Mouse (Mus musculus): Measurements from ENCODE around the gene Syne2.

The Syne2 gene

GRCm38 (mm10) chr12:76070386-76070785, 252.5 kb downstream of the Syne2 start:
- Histone ChIP-seq H3K9me3 (ENCODE audit: low read length) (no peaks in the 10 kb centered on the region), H3K4me3 (replicated peaks; ENCODE audit: low read length) (no peak overlapping the region), H3K27me3 (ENCODE audit: insufficient read depth, low read length) (peaks cover 9% of the 10 kb centered on the region), H3K4me1 (replicated peaks; ENCODE audit: low read depth, low read length) (peaks cover 46% of the 10 kb centered on the region), H3K36me3 (ENCODE audit: insufficient read depth, low read length) (no peaks in the 10 kb centered on the region)
- TF ChIP-seq NANOG (IDR thresholded peaks at IDR 0.05; ENCODE audit: borderline replicate concordance, low read length) (no peak), POU5F1 (IDR thresholded peaks at IDR 0.05; ENCODE audit: borderline replicate concordance, low read length) (no peak), CTCF (conservative IDR thresholded peaks at IDR 0.05; ENCODE audit: low read length) (no peak)

GRCm38 (mm10) chr12:76071935-76072849, 254.3 kb downstream of the Syne2 start:
- no peak for TF ChIP-seq CTCF (conservative IDR thresholded peaks at IDR 0.05; ENCODE audit: low read length)
- TF ChIP-seq NANOG (IDR thresholded peaks at IDR 0.05; ENCODE audit: borderline replicate concordance, low read length): no peak; the same call in 1 of the 2 replicates
- no peak for TF ChIP-seq POU5F1 (IDR thresholded peaks at IDR 0.05; ENCODE audit: borderline replicate concordance, low read length)
- Histone ChIP-seq H3K4me1 (replicated peaks; ENCODE audit: low read depth, low read length) (peaks cover 53% of the 10 kb centered on the region), H3K36me3 (ENCODE audit: insufficient read depth, low read length) (no peaks in the 10 kb centered on the region), H3K9me3 (ENCODE audit: low read length) (no peaks in the 10 kb centered on the region), H3K27me3 (ENCODE audit: insufficient read depth, low read length) (peaks cover 18% of the 10 kb centered on the region), H3K4me3 (replicated peaks; ENCODE audit: low read length) (peak overlapping the region; percentile 69)

- Histone ChIP-seq H3K36me3 (ENCODE audit: insufficient read depth, low read length) (no peaks in the 10 kb centered on the region), H3K27me3 (ENCODE audit: insufficient read depth, low read length) (peaks cover 19% of the 10 kb centered on the region), H3K4me1 (replicated peaks; ENCODE audit: low read depth, low read length) (peaks cover 57% of the 10 kb centered on the region), H3K9me3 (ENCODE audit: low read length) (no peaks in the 10 kb centered on the region), H3K4me3 (replicated peaks; ENCODE audit: low read length) (peak overlapping the region; percentile 0; the same call in 1 of the 2 replicates)
- no peak for TF ChIP-seq NANOG (IDR thresholded peaks at IDR 0.05; ENCODE audit: borderline replicate concordance, low read length)
- no peak for TF ChIP-seq CTCF (conservative IDR thresholded peaks at IDR 0.05; ENCODE audit: low read length)
- TF ChIP-seq POU5F1 (IDR thresholded peaks at IDR 0.05; ENCODE audit: borderline replicate concordance, low read length): no peak
These were observed 255.3 kb downstream of the Syne2 start for GRCm38 (mm10) chr12:76073066-76073826.

- Histone ChIP-seq H3K27me3 (ENCODE audit: insufficient read depth, low read length) (peaks cover 19% of the 10 kb centered on the region), H3K4me3 (replicated peaks; ENCODE audit: low read length) (no peak overlapping the region), H3K9me3 (ENCODE audit: low read length) (no peaks in the 10 kb centered on the region), H3K36me3 (ENCODE audit: insufficient read depth, low read length) (no peaks in the 10 kb centered on the region), H3K4me1 (replicated peaks; ENCODE audit: low read depth, low read length) (peaks cover 61% of the 10 kb centered on the region)
- TF ChIP-seq CTCF (conservative IDR thresholded peaks at IDR 0.05; ENCODE audit: low read length) (no peak), POU5F1 (IDR thresholded peaks at IDR 0.05; ENCODE audit: borderline replicate concordance, low read length) (no peak), NANOG (IDR thresholded peaks at IDR 0.05; ENCODE audit: borderline replicate concordance, low read length) (peak; percentile 27; the same call in 1 of the 2 replicates)
These were observed 256.0 kb downstream of the Syne2 start for GRCm38 (mm10) chr12:76073981-76074380.

- no peaks in the 10 kb centered on the region for H3K9me3 ChIP-seq (ENCODE audit: low read length)
- H3K4me3 ChIP-seq (replicated peaks; ENCODE audit: low read length): peak overlapping the region; percentile 65
- H3K4me1 ChIP-seq (replicated peaks; ENCODE audit: low read depth, low read length): peaks cover 50% of the 10 kb centered on the region
- TF ChIP-seq POU5F1 (IDR thresholded peaks at IDR 0.05; ENCODE audit: borderline replicate concordance, low read length) (no peak), CTCF (conservative IDR thresholded peaks at IDR 0.05; ENCODE audit: low read length) (no peak), NANOG (IDR thresholded peaks at IDR 0.05; ENCODE audit: borderline replicate concordance, low read length) (no peak)
- no peaks in the 10 kb centered on the region for H3K36me3 ChIP-seq (ENCODE audit: insufficient read depth, low read length)
- peaks cover 46% of the 10 kb centered on the region for H3K27me3 ChIP-seq (ENCODE audit: insufficient read depth, low read length)
These were observed 263.1 kb downstream of the Syne2 start for GRCm38 (mm10) chr12:76080876-76081556.

- no peaks in the 10 kb centered on the region for H3K36me3 ChIP-seq (ENCODE audit: insufficient read depth, low read length)
- H3K4me3 ChIP-seq (replicated peaks; ENCODE audit: low read length): peak overlapping the region; percentile 65
- peaks cover 42% of the 10 kb centered on the region for H3K27me3 ChIP-seq (ENCODE audit: insufficient read depth, low read length)
- no peaks in the 10 kb centered on the region for H3K9me3 ChIP-seq (ENCODE audit: low read length)
- H3K4me1 ChIP-seq (replicated peaks; ENCODE audit: low read depth, low read length): peaks cover 53% of the 10 kb centered on the region
- no peak for TF ChIP-seq NANOG (IDR thresholded peaks at IDR 0.05; ENCODE audit: borderline replicate concordance, low read length)
- no peak for TF ChIP-seq CTCF (conservative IDR thresholded peaks at IDR 0.05; ENCODE audit: low read length)
- TF ChIP-seq POU5F1 (IDR thresholded peaks at IDR 0.05; ENCODE audit: borderline replicate concordance, low read length): no peak
These were observed 263.8 kb downstream of the Syne2 start for GRCm38 (mm10) chr12:76081557-76082211.

- Histone ChIP-seq H3K9me3 (ENCODE audit: low read length) (no peaks in the 10 kb centered on the region), H3K4me3 (replicated peaks; ENCODE audit: low read length) (no peak overlapping the region)
- no peak for TF ChIP-seq CTCF (conservative IDR thresholded peaks at IDR 0.05; ENCODE audit: low read length)
These were observed 267.1 kb downstream of the Syne2 start for GRCm38 (mm10) chr12:76085066-76085465.

More at GRCm38 (mm10) chr12:76085066-76085465, 267.1 kb downstream of the Syne2 start:
- Histone ChIP-seq H3K27me3 (ENCODE audit: insufficient read depth, low read length) (peaks cover 42% of the 10 kb centered on the region), H3K4me1 (replicated peaks; ENCODE audit: low read depth, low read length) (peaks cover 49% of the 10 kb centered on the region), H3K36me3 (ENCODE audit: insufficient read depth, low read length) (no peaks in the 10 kb centered on the region)

Data from E14TG2a.4 (cell line).